Mouse (Mus musculus) midbrain, embryonic 10.5 days (tissue): Measurements from ENCODE around the gene Gm21985. TPM values are rescaled to one million over a fixed set of nuclear protein-coding genes. Genes with fewer than 3 reads are reported as not detected.
A peak's percentile ranks its signal among the peaks of the same experiment; 100 is the strongest.
"Not testable (repeated sequence)": the region's sequence is repeated elsewhere in the genome, so short reads cannot be mapped to it uniquely, and the experiment has no call there.

ENCODE experiments used
- DNase-seq: peaks from one replicate; pipeline ENCODE4 v3.0.0-alpha.2; 2017; ENCODE audit warnings: low spot score
- H3K27ac ChIP-seq: fragments of 300-500 bp; sonication (generic); replicated peaks from 2 replicates; pipeline ENCODE4 v1.5.1; 2016; ENCODE audit warnings: mild to moderate bottlenecking
- H3K27me3 ChIP-seq: fragments of 300-500 bp; sonication (generic); 2 replicates; pipeline ENCODE4 v1.6.1; 2016; ENCODE audit warnings: low read depth, mild to moderate bottlenecking; ENCODE audit not compliant: poor library complexity, severe bottlenecking
- H3K36me3 ChIP-seq: fragments of 300-500 bp; sonication (generic); 2 replicates; pipeline ENCODE4 v1.6.1; 2016; ENCODE audit warnings: mild to moderate bottlenecking, moderate library complexity
- H3K4me1 ChIP-seq: fragments of 300-500 bp; sonication (generic); 2 replicates; pipeline ENCODE4 v1.6.1; 2016
- H3K4me3 ChIP-seq: fragments of 300-500 bp; sonication (generic); 2 replicates; pipeline ENCODE4 v1.5.1; 2016; ENCODE audit warnings: mild to moderate bottlenecking, moderate library complexity
- H3K9me3 ChIP-seq: fragments of 300-500 bp; sonication (generic); replicated peaks from 2 replicates; pipeline ENCODE4 v1.6.1; 2016; ENCODE audit warnings: mild to moderate bottlenecking
- WGBS: fragments of 180-500 bp; shearing (Covaris S2); methylation state at CpG from one replicate; pipeline ENCODE4 v1.1.7; 2016; 5-methylcytosine and 5-hydroxymethylcytosine counted together
- polyA plus RNA-seq: library from polyadenylated mRNA; unstranded; fragments of >200 nt; fragmentation: Nextera tagmentation; extraction: Ambion mirVana; gene quantifications from 2 replicates; pipeline ENCODE4 v1.2.1, GENCODE M21; 2016

Gm21985 gene
- polyA plus RNA-seq, 1 experiment from 2014 or later = 0.04 TPM

GRCm38 (mm10) chr2:112270011-112270410 is 3.9 kb downstream of the Gm21985 start:
- no peak for DNase-seq
- H3K9me3 ChIP-seq = no peaks in the 10 kb centered on the region

GRCm38 (mm10) chr2:112272909-112273308 is 6.8 kb downstream of the Gm21985 start:
- H3K27ac ChIP-seq = no peak overlapping the region
- no peaks in the 10 kb centered on the region for H3K36me3 ChIP-seq
- 92% methylated on average over 2 of the region's 2 CpGs for WGBS
- H3K4me3 ChIP-seq = no peak overlapping the region
- H3K4me1 ChIP-seq = peaks cover under 1% of the 10 kb centered on the region; the same call in 1 of the 2 replicates
- DNase-seq = no peak
- no peaks in the 10 kb centered on the region for H3K27me3 ChIP-seq
- H3K9me3 ChIP-seq = no peaks in the 10 kb centered on the region

More at GRCm38 (mm10) chr2:112270011-112270410, 3.9 kb downstream of the Gm21985 start:
- H3K4me3 ChIP-seq = no peak overlapping the region
- H3K27ac ChIP-seq = no peak overlapping the region
- no peaks in the 10 kb centered on the region for H3K36me3 ChIP-seq
- peaks cover 26% of the 10 kb centered on the region for H3K4me1 ChIP-seq
- H3K27me3 ChIP-seq = no peaks in the 10 kb centered on the region
- 93% methylated on average over 2 of the region's 2 CpGs for WGBS

GRCm38 (mm10) chr2:112273474-112273873 is 7.4 kb downstream of the Gm21985 start:
- Histone ChIP-seq H3K4me3 (no peak overlapping the region), H3K27me3 (no peaks in the 10 kb centered on the region), H3K36me3 (no peaks in the 10 kb centered on the region), H3K9me3 (no peaks in the 10 kb centered on the region), H3K27ac (no peak overlapping the region), H3K4me1 (no peaks in the 10 kb centered on the region; the same call in 1 of the 2 replicates)
- 93% methylated on average over 6 of the region's 6 CpGs for WGBS
- no peak for DNase-seq

GRCm38 (mm10) chr2:112276870-112277269 is 10.8 kb downstream of the Gm21985 start:
- H3K27me3 ChIP-seq = no peaks in the 10 kb centered on the region
- DNase-seq = no peak
- H3K9me3 ChIP-seq = no peaks in the 10 kb centered on the region
- H3K36me3 ChIP-seq = no peaks in the 10 kb centered on the region
- H3K4me1 ChIP-seq = no peaks in the 10 kb centered on the region
- H3K4me3 ChIP-seq = no peak overlapping the region
- WGBS = 94% methylated on average over 3 of the region's 3 CpGs
- no peak overlapping the region for H3K27ac ChIP-seq

- Histone ChIP-seq H3K27me3 (no peaks in the 10 kb centered on the region), H3K27ac (no peak overlapping the region), H3K9me3 (no peaks in the 10 kb centered on the region), H3K36me3 (no peaks in the 10 kb centered on the region), H3K4me1 (peaks cover 16% of the 10 kb centered on the region), H3K4me3 (no peak overlapping the region)
- WGBS = 95% methylated on average over 1 of the region's 1 CpGs
- DNase-seq = no peak
Measured at GRCm38 (mm10) chr2:112282846-112283245, 16.7 kb downstream of the Gm21985 start.

GRCm38 (mm10) chr2:112284363-112285030 is 18.4 kb downstream of the Gm21985 start:
- WGBS = 3% methylated on average over 21 of the region's 21 CpGs
- Histone ChIP-seq H3K4me1 (peaks cover 16% of the 10 kb centered on the region), H3K27ac (peak overlapping the region; percentile 78), H3K9me3 (no peaks in the 10 kb centered on the region), H3K4me3 (peak overlapping the region; percentile 61), H3K27me3 (no peaks in the 10 kb centered on the region), H3K36me3 (no peaks in the 10 kb centered on the region)
- peak; percentile 58 for DNase-seq

- Histone ChIP-seq H3K4me3 (peak overlapping the region; percentile 61), H3K36me3 (no peaks in the 10 kb centered on the region), H3K27ac (no peak overlapping the region), H3K9me3 (no peaks in the 10 kb centered on the region), H3K27me3 (no peaks in the 10 kb centered on the region), H3K4me1 (peaks cover 16% of the 10 kb centered on the region)
- 69% methylated on average over 6 of the region's 6 CpGs for WGBS
- DNase-seq = no peak
Measured at GRCm38 (mm10) chr2:112285031-112285390, 18.9 kb downstream of the Gm21985 start.

- 91% methylated on average over 1 of the region's 1 CpGs for WGBS
- H3K27ac ChIP-seq, H3K9me3 ChIP-seq, H3K36me3 ChIP-seq, DNase-seq, H3K4me3 ChIP-seq, H3K27me3 ChIP-seq: not testable (repeated sequence)
- peaks cover 16% of the 10 kb centered on the region for H3K4me1 ChIP-seq
Measured at GRCm38 (mm10) chr2:112286062-112286461, 19.9 kb downstream of the Gm21985 start.

- H3K36me3 ChIP-seq = no peaks in the 10 kb centered on the region
- H3K27me3 ChIP-seq = no peaks in the 10 kb centered on the region
- no peaks in the 10 kb centered on the region for H3K9me3 ChIP-seq
- peaks cover 16% of the 10 kb centered on the region for H3K4me1 ChIP-seq
- DNase-seq = no peak
- H3K27ac ChIP-seq = no peak overlapping the region
- 70% methylated on average over 4 of the region's 4 CpGs for WGBS
- no peak overlapping the region for H3K4me3 ChIP-seq
Measured at GRCm38 (mm10) chr2:112287059-112287458, 20.9 kb downstream of the Gm21985 start.

GRCm38 (mm10) chr2:112289507-112289906 is 23.4 kb downstream of the Gm21985 start:
- Histone ChIP-seq H3K4me1 (peaks cover 10% of the 10 kb centered on the region), H3K4me3 (no peak overlapping the region), H3K27ac (no peak overlapping the region), H3K36me3 (no peaks in the 10 kb centered on the region), H3K9me3 (no peaks in the 10 kb centered on the region), H3K27me3 (no peaks in the 10 kb centered on the region)
- DNase-seq = no peak
- 95% methylated on average over 3 of the region's 3 CpGs for WGBS

GRCm38 (mm10) chr2:112292823-112293222 is 26.7 kb downstream of the Gm21985 start:
- no peaks in the 10 kb centered on the region for H3K9me3 ChIP-seq
- no peaks in the 10 kb centered on the region for H3K27me3 ChIP-seq
- no peaks in the 10 kb centered on the region for H3K4me1 ChIP-seq
- no peak overlapping the region for H3K27ac ChIP-seq
- H3K36me3 ChIP-seq = no peaks in the 10 kb centered on the region
- no peak overlapping the region for H3K4me3 ChIP-seq
- DNase-seq = no peak
- WGBS = 89% methylated on average over 2 of the region's 2 CpGs

GRCm38 (mm10) chr2:112296211-112296610 is 30.1 kb downstream of the Gm21985 start:
- H3K4me1 ChIP-seq = no peaks in the 10 kb centered on the region

GRCm38 (mm10) chr2:112298221-112298620 is 32.1 kb downstream of the Gm21985 start:
- Histone ChIP-seq H3K36me3 (no peaks in the 10 kb centered on the region), H3K4me3 (no peak overlapping the region), H3K27ac (no peak overlapping the region), H3K4me1 (no peaks in the 10 kb centered on the region), H3K9me3 (no peaks in the 10 kb centered on the region), H3K27me3 (no peaks in the 10 kb centered on the region)
- no peak for DNase-seq
- 94% methylated on average over 4 of the region's 4 CpGs for WGBS

More at GRCm38 (mm10) chr2:112296211-112296610, 30.1 kb downstream of the Gm21985 start:
- DNase-seq = no peak
- Histone ChIP-seq H3K27me3 (no peaks in the 10 kb centered on the region), H3K4me3 (no peak overlapping the region), H3K27ac (no peak overlapping the region), H3K9me3 (no peaks in the 10 kb centered on the region), H3K36me3 (no peaks in the 10 kb centered on the region)
- 92% methylated on average over 3 of the region's 3 CpGs for WGBS
